Mouse (Mus musculus): ENCODE data around the gene Brdt. TPM values are rescaled to one million over a fixed set of nuclear protein-coding genes. Genes with fewer than 3 reads are reported as not detected.

Brdt gene
- polyA plus RNA-seq, 1 experiment from 2014 or later = 0.78 TPM

DNA sequence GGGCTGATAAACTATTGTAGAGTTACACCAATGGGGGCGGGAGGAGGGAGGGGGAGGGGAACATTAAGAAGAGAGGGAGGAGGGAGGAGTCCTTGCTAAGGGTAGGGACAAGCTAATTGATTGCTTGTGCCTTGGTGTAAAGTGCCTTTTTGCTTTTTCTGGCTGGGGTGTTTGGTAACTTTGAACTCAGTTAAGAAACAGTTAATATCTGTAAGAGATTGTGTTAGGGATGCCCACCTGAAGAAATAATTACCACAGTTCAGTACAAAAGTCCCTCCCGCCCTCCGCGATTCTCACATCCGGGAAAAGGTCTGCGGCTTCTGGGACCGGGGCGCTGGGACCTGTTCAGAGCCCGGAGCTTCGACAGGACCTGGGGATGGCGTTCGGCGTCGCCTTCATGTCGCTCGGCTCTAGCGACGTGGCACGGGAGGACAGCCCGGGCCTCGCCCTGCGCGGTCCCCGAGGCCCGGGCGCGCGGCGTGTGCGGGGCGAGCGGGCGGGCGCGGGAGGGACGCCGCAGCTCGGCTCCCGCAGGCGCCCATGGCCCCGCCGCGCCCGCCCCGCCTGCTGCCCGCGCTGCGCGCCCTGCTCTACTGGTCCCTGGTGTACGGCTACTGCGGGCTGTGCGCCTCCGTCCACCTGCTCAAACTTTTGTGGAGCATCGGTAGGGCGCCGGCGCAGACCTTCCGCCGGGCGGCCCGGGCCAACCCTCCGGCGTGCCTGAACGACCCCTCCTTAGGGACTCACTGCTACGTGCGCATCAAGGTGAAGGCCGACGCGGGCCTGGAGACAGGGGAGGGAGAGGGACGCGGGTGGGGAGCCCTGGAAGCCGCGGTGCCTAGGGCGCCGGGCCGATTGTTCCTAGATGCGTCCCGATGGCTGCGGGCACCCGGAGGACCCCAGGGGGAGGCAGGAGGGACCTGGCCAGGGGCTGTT, 72.3 kb downstream of the Brdt start:
- H3K4me2 ChIP-seq (replicated peaks; ENCODE audit: low read depth) = peak overlapping the region; percentile 96
- no peak overlapping the region for H3K27ac ChIP-seq (ENCODE audit: low read depth, low read length)
- no peaks in the 10 kb centered on the region for H3K4me1 ChIP-seq (replicated peaks; ENCODE audit: control insufficient read depth, insufficient read depth, low read length)
- no peaks in the 10 kb centered on the region for H3K36me3 ChIP-seq (ENCODE audit: control insufficient read depth, insufficient read depth)
- peaks cover 32% of the 10 kb centered on the region for H3K27me3 ChIP-seq (replicated peaks; ENCODE audit: control insufficient read depth, insufficient read depth, low read length)
- ATAC-seq = peak; percentile 56; the same call in 1 of the 2 replicates
- no peaks in the 10 kb centered on the region for H3K9me3 ChIP-seq (ENCODE audit: control insufficient read depth)
- WGBS = under 1% methylated on average over 80 of the region's 80 CpGs
- peak overlapping the region; percentile 50 for H3K4me3 ChIP-seq (ENCODE audit: low read depth, low read length)
- H3K9ac ChIP-seq (ENCODE audit: low read depth, low read length) = peak overlapping the region; percentile 40; the same call in 1 of the 2 replicates
- TF ChIP-seq CTCF (IDR thresholded peaks at IDR 0.05; ENCODE audit: low read depth) = no peak

GRCm38 (mm10) chr5:107403947-107404684, 73.2 kb downstream of the Brdt start:
- ATAC-seq = no peak
- Histone ChIP-seq H3K27me3 (replicated peaks; ENCODE audit: control insufficient read depth, insufficient read depth, low read length) (peaks cover 32% of the 10 kb centered on the region), H3K36me3 (ENCODE audit: control insufficient read depth, insufficient read depth) (no peaks in the 10 kb centered on the region), H3K4me1 (replicated peaks; ENCODE audit: control insufficient read depth, insufficient read depth, low read length) (no peaks in the 10 kb centered on the region), H3K9me3 (ENCODE audit: control insufficient read depth) (no peaks in the 10 kb centered on the region), H3K4me2 (replicated peaks; ENCODE audit: low read depth) (peak overlapping the region; percentile 96), H3K27ac (ENCODE audit: low read depth, low read length) (no peak overlapping the region), H3K4me3 (ENCODE audit: low read depth, low read length) (peak overlapping the region; percentile 50), H3K9ac (ENCODE audit: low read depth, low read length) (peak overlapping the region; percentile 40; the same call in 1 of the 2 replicates)
- no peak for TF ChIP-seq CTCF (IDR thresholded peaks at IDR 0.05; ENCODE audit: low read depth)
- WGBS = 38% methylated on average over 12 of the region's 12 CpGs

DNA sequence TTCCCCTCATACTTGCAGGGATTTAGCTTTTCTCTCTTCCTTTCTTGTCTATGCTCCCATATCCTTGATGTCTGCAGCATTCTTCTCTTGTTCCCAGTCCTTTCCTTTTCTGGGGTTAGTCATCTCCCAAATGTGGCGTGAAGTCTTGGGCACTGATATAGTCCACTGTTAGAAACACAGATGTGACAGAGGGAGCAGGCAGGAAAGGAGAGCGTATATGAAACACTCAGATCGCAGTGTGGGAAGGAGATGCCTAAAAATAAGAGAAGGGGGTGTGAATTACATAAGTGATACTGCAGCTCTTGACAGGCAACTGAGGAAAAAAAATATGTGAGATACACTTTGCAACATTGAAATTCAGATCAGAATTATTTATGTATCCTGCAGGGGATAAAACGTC, 74.4 kb downstream of the Brdt start:
- Histone ChIP-seq H3K9me3 (ENCODE audit: control insufficient read depth) (no peaks in the 10 kb centered on the region), H3K36me3 (ENCODE audit: control insufficient read depth, insufficient read depth) (no peaks in the 10 kb centered on the region), H3K4me2 (replicated peaks; ENCODE audit: low read depth) (no peak overlapping the region), H3K27me3 (replicated peaks; ENCODE audit: control insufficient read depth, insufficient read depth, low read length) (peaks cover 32% of the 10 kb centered on the region), H3K27ac (ENCODE audit: low read depth, low read length) (no peak overlapping the region), H3K9ac (ENCODE audit: low read depth, low read length) (no peak overlapping the region), H3K4me3 (ENCODE audit: low read depth, low read length) (no peak overlapping the region), H3K4me1 (replicated peaks; ENCODE audit: control insufficient read depth, insufficient read depth, low read length) (no peaks in the 10 kb centered on the region)
- WGBS = 87% methylated on average over 4 of the region's 4 CpGs
- ATAC-seq = no peak
- no peak for TF ChIP-seq CTCF (IDR thresholded peaks at IDR 0.05; ENCODE audit: low read depth)

DNA sequence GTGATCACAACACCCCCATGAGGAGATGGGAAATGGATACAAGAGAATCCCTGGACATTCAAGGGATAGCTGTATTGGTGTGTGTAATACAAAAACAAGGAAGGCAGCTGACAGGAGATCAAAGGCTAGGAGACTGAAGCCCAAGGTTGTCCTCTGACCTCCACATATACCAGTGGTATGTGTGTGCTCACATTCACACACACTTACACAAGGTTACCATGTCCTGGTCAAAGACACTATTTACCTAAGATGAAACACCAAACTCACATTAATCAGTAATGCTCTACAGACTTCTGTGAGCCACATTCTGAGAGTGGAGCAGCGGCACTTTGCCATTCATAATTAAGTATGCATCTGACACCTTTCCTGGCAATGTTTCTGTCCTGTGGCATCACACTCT, 79.3 kb downstream of the Brdt start:
- H3K9me3 ChIP-seq (ENCODE audit: control insufficient read depth) = no peaks in the 10 kb centered on the region
- H3K27ac ChIP-seq (ENCODE audit: low read depth, low read length) = no peak overlapping the region
- ATAC-seq = no peak
- no peak for TF ChIP-seq CTCF (IDR thresholded peaks at IDR 0.05; ENCODE audit: low read depth)
- H3K4me1 ChIP-seq (replicated peaks; ENCODE audit: control insufficient read depth, insufficient read depth, low read length) = no peaks in the 10 kb centered on the region
- no peaks in the 10 kb centered on the region for H3K36me3 ChIP-seq (ENCODE audit: control insufficient read depth, insufficient read depth)
- H3K9ac ChIP-seq (ENCODE audit: low read depth, low read length) = no peak overlapping the region
- H3K4me2 ChIP-seq (replicated peaks; ENCODE audit: low read depth) = no peak overlapping the region
- H3K27me3 ChIP-seq (replicated peaks; ENCODE audit: control insufficient read depth, insufficient read depth, low read length) = 0 out of 2 replicates have a peak, but pooled peaks cover under 1% of the 10 kb centered on the region
- whole genome bisulfite sequencing = 97% methylated on average over 1 of the region's 1 CpGs
- H3K4me3 ChIP-seq (ENCODE audit: low read depth, low read length) = no peak overlapping the region

- Histone ChIP-seq H3K36me3 (ENCODE audit: control insufficient read depth, insufficient read depth) (no peaks in the 10 kb centered on the region), H3K27ac (ENCODE audit: low read depth, low read length) (no peak overlapping the region), H3K9ac (ENCODE audit: low read depth, low read length) (no peak overlapping the region), H3K4me3 (ENCODE audit: low read depth, low read length) (no peak overlapping the region), H3K27me3 (replicated peaks; ENCODE audit: control insufficient read depth, insufficient read depth, low read length) (no peaks in the 10 kb centered on the region), H3K9me3 (ENCODE audit: control insufficient read depth) (no peaks in the 10 kb centered on the region), H3K4me2 (replicated peaks; ENCODE audit: low read depth) (no peak overlapping the region), H3K4me1 (replicated peaks; ENCODE audit: control insufficient read depth, insufficient read depth, low read length) (no peaks in the 10 kb centered on the region)
- WGBS = 67% methylated on average over 4 of the region's 4 CpGs
- ATAC-seq = no peak
- no peak for TF ChIP-seq CTCF (IDR thresholded peaks at IDR 0.05; ENCODE audit: low read depth)
These were observed 80.4 kb downstream of the Brdt start for GRCm38 (mm10) chr5:107411326-107411725.

DNA sequence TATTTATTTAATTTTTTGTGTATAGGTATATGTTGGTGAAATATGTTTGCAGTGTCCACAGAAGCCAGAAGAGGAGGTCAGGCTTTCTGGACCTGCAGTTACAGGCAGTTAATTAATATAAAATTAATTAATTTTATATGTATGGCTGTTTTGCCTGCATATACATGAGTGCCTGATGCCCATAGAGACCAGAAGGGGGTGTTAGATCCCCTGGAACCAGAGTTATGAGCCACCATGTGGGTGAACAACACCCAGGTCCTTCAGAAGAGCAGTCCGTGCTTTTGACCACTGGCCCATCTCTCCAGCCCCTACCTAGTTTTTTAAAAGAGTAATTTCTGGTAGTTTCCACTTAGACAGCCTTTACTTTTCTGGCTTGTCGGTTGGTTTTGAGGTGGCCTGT, 81.3 kb downstream of the Brdt start:
- ATAC-seq = no peak
- Histone ChIP-seq H3K4me3 (ENCODE audit: low read depth, low read length) (no peak overlapping the region), H3K27ac (ENCODE audit: low read depth, low read length) (no peak overlapping the region), H3K27me3 (replicated peaks; ENCODE audit: control insufficient read depth, insufficient read depth, low read length) (no peaks in the 10 kb centered on the region), H3K4me1 (replicated peaks; ENCODE audit: control insufficient read depth, insufficient read depth, low read length) (no peaks in the 10 kb centered on the region), H3K9me3 (ENCODE audit: control insufficient read depth) (no peaks in the 10 kb centered on the region), H3K9ac (ENCODE audit: low read depth, low read length) (no peak overlapping the region), H3K4me2 (replicated peaks; ENCODE audit: low read depth) (no peak overlapping the region), H3K36me3 (ENCODE audit: control insufficient read depth, insufficient read depth) (no peaks in the 10 kb centered on the region)
- 0 out of 2 replicates have a peak, but pooled peaks have one; percentile 11 for TF ChIP-seq CTCF (IDR thresholded peaks at IDR 0.05; ENCODE audit: low read depth)
- 88% methylated on average over 2 of the region's 2 CpGs for WGBS

Data from intestine, postnatal 0 days (tissue).